Mouse (Mus musculus) lung, adult 2 months (tissue): ENCODE measurements around the gene Arl4d.

ENCODE experiments used
- CTCF ChIP-seq: fragments of 200-500 bp; IDR thresholded peaks from 2 replicates; pipeline ENCODE4 v1.5.1; 2011; ENCODE audit warnings: mild to moderate bottlenecking, low read length, control low read depth; ENCODE audit not compliant: insufficient read depth
- POLR2A ChIP-seq: fragments of 200-500 bp; IDR thresholded peaks from 2 replicates; pipeline ENCODE4 v1.6.1; 2011; ENCODE audit warnings: low read depth, mild to moderate bottlenecking, control low read depth, low read length, borderline replicate concordance; ENCODE audit errors: extremely low read depth

- no peak for TF ChIP-seq CTCF
- TF ChIP-seq POLR2A = no peak
Observed at GRCm38 (mm10) chr11:101708482-101708881, 43.1 kb downstream of the Arl4d start.
